Mouse (Mus musculus): ENCODE results near the gene Sgcg. TPM values are rescaled to one million over a fixed set of nuclear protein-coding genes. Genes with fewer than 3 reads are reported as not detected.

The Sgcg gene
- total RNA-seq, 2 experiments from 2014 or later, result not detected

DNA sequence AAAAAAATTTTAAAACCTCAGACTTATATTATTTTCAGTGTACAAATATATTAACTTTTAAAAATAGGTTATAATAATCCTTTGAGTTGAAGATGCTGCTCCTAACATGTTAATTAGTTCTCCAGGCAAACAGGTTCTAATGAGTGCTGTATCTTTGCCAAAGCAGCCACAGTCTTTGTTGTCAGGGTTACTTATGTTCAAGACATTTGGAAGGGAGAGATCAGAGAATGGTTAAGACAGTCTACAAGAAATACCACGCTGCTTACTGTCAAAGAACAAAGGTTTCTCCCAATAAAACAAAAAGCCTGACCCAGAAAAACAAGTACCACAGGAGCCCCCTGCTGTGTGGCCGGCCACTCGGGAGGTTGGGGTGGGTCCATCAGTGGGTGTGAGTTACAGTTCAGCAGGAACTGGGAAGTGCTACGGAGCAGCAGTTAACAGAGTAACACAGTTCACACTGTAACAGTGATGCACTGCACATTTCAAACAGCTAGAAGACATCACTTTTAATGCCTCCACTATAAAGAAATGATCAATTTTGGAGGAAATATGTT lies 21.1 kb downstream of the Sgcg start:
- no peak for ATAC-seq (replicated peaks; ENCODE audit: low FRiP score, poor library complexity, severe bottlenecking)

GRCm38 (mm10) chr14:61235846-61236474 lies 22.3 kb downstream of the Sgcg start:
- ATAC-seq (replicated peaks; ENCODE audit: low FRiP score, poor library complexity, severe bottlenecking), result no peak

DNA sequence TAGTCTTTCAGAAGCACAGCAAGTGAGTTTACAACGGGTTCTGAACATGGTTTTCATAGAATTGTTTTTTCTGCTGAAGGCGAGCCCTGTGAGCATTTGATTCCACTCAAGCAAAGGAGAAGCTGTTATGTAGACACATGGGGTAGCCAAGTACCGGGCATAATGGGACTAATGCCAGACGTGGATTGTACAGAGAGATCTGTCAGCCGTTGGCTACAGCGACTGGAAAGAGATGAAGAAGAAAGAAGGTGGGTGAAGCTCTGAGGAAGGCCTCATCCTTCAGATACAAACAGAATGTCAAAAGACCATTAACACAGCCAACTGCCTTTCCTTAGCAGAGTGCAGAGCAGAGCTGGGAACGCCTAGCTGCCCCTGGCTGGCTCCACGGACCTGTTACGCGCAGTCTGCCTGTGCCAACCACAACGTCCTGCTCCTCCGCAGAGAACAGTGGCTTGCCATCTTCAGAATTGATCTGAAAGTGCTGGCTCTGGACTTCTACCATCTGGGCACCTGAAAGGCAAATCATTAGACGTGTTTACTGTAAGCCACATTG lies 26.2 kb downstream of the Sgcg start:
- no peak for ATAC-seq (replicated peaks; ENCODE audit: low FRiP score, poor library complexity, severe bottlenecking)

DNA sequence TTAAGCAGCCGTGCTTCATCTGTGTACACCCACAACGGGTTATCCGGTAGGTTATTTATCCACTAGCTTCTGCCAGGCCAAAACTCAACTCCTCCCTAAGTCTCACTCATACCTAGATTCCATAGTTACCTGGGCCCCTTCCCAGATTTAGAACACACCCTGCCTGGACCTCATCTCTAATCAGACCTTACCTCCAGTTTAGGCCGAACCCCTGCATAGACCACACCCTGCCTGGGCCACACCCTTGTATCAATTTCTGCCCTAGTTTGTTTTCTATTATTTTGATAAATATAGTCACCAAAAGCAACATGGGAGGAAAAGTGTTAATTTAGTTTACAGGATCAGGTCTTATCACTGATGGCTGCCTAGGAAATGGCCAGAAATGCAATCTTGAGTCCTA lies 28.1 kb downstream of the Sgcg start:
- ATAC-seq (replicated peaks; ENCODE audit: low FRiP score, poor library complexity, severe bottlenecking), result no peak

GRCm38 (mm10) chr14:61229763-61230162 lies 28.5 kb downstream of the Sgcg start:
- no peak for ATAC-seq (replicated peaks; ENCODE audit: low FRiP score, poor library complexity, severe bottlenecking)

DNA sequence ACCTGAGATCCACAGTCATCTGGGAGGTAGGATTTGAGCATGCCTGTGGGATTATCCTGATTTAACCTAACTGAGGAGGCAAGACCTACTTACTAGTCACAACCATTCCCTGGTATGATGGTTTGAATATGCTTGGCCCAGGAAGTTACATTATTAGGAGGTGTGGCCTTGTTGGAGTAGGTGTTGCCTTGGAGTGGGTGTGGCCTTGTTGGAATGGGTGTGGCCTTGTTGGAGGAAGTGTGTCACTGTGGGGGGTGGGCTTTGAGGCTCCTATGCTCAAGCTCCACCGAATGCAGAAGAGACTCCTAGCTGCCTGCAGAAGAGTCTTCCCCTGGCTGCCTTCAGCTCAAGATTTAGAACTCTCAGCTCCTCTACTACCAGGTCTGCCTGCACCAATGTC lies 32.1 kb downstream of the Sgcg start:
- no peak for ATAC-seq (replicated peaks; ENCODE audit: low FRiP score, poor library complexity, severe bottlenecking)

- ATAC-seq (replicated peaks; ENCODE audit: low FRiP score, poor library complexity, severe bottlenecking), result no peak
Measured at GRCm38 (mm10) chr14:61224387-61225077, 33.8 kb downstream of the Sgcg start.

- no peak for ATAC-seq (replicated peaks; ENCODE audit: low FRiP score, poor library complexity, severe bottlenecking)
Measured at GRCm38 (mm10) chr14:61223740-61224139, 34.5 kb downstream of the Sgcg start.

- ATAC-seq (replicated peaks; ENCODE audit: low FRiP score, poor library complexity, severe bottlenecking), result no peak
Measured at GRCm38 (mm10) chr14:61222506-61222905, 35.8 kb downstream of the Sgcg start.

DNA sequence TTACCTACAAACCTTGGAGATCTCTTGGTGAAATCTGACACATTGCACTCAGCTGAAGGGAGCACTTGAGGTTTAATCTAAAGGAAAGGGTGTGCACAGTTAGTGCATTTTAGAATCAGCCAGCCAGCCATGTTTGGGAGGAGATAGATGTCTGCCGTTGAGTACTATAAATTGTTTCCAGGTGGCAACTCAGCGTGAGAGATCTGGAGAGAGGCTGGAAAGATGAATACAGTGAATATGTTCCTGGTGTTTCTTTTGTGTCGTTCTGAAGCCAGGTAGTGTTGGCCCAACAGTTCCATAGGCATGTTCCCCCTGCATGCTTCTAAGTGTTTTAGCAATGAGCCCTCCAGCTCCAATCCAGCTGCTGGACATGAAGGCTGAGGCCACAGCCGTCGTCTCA lies 37.1 kb downstream of the Sgcg start:
- ATAC-seq (replicated peaks; ENCODE audit: low FRiP score, poor library complexity, severe bottlenecking), result no peak

- no peak for ATAC-seq (replicated peaks; ENCODE audit: low FRiP score, poor library complexity, severe bottlenecking)
Measured at GRCm38 (mm10) chr14:61211754-61212153, 46.5 kb downstream of the Sgcg start.

- ATAC-seq (replicated peaks; ENCODE audit: low FRiP score, poor library complexity, severe bottlenecking), result no peak
Measured at GRCm38 (mm10) chr14:61210111-61210510, 48.2 kb downstream of the Sgcg start.

- ATAC-seq (replicated peaks; ENCODE audit: low FRiP score, poor library complexity, severe bottlenecking), result no peak
Measured at GRCm38 (mm10) chr14:61194416-61194815, 63.9 kb downstream of the Sgcg start.

DNA sequence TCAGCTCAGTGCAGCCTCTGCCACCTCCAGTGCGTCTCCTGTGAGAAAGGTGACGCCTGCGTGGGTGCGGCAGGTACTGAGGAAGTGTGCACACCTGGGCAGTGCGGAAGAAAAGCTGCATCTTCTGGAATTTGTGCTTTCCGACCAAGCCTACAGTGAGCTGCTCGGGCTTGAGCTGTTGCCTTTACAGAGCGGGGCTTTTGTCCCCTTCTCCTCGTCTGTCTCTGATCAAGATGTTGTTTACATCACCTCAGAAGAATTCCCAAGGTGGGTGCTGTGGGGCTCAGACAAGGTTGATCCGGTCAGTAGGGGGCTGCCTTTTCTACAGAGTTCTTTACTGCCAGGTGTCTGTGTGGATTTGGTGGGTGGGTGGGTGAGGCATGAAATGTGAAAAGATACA lies 66.0 kb downstream of the Sgcg start:
- ATAC-seq (replicated peaks; ENCODE audit: low FRiP score, poor library complexity, severe bottlenecking), result no peak

- ATAC-seq (replicated peaks; ENCODE audit: low FRiP score, poor library complexity, severe bottlenecking), result no peak
Measured at GRCm38 (mm10) chr14:61191904-61192303, 66.4 kb downstream of the Sgcg start.

GRCm38 (mm10) chr14:61173229-61173628 lies 85.1 kb downstream of the Sgcg start:
- peak; percentile 60 for ATAC-seq (replicated peaks; ENCODE audit: low FRiP score, poor library complexity, severe bottlenecking)

DNA sequence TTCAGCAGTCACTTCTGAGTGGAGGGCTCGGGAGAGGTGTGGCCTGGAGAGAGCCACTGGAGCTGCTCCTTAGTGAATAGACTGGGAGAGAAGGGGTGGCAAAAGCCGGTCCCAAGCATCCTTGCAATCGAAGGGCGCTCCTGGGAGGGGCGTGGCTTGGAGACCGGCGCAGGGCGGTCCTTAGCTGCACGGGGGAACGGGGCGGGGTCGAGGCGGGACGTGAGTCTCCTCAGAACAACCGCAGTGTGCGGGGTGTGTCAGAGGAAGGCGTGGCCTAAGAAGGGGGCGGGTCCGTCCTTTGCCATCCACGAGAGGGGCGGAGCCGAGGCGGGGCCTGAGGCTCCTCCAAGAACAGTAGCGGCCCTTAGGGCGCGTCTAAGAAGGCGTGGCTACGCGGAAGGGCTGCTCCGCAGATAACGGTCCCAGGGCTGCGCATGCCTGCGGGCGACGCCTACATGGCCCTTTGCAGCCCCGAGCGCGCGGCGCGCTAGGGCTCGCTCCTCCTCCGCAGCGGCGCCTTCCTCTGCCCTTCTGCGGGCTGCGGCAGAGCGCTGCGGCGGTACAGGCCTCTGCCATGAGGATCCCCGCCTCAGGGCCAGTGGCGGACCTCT lies 85.6 kb downstream of the Sgcg start:
- peak; percentile 95 for ATAC-seq (replicated peaks; ENCODE audit: low FRiP score, poor library complexity, severe bottlenecking)

GRCm38 (mm10) chr14:61171261-61171970 lies 86.9 kb downstream of the Sgcg start:
- no peak for ATAC-seq (replicated peaks; ENCODE audit: low FRiP score, poor library complexity, severe bottlenecking)

All from erythroblast, adult 5-6 weeks (primary cell).